Mouse (Mus musculus) bone marrow macrophage, adult 2 months (primary cell): ENCODE results near the gene Grik4.

ENCODE experiments used
- CTCF ChIP-seq: IDR thresholded peaks from 2 replicates; pipeline ENCODE4 v1.5.1; 2012; ENCODE audit warnings: low read depth, mild to moderate bottlenecking, low read length, moderate library complexity
- POLR2A ChIP-seq: IDR thresholded peaks from 2 replicates; pipeline ENCODE4 v1.6.1; 2012; ENCODE audit warnings: mild to moderate bottlenecking, low read depth, low read length, borderline replicate concordance

DNA sequence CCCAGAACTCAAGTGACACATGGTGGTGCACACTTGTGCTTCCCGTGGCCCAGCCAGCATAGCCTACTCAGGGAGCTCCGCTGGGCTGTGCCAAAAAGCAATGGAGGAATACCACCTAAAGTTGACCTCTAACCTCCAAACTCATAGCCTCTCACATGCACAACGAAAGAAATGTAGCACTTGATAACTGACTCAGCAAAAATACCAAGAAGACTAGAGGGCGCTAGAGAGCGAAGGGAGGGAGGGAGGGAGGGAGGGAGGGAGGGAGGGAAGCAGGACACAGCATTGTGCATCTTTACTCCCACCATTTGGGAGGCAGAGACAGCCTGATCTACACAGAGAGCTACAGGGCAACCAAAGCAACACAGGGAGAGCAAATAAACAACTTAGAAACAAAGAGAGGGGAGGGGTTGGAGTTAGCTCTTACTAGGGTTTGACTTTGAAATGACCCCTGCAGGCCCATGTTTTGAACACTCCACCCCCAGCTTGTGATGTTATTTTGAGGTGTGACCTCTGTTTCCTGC lies 185.5 kb downstream of the Grik4 start:
- no peak for TF ChIP-seq POLR2A
- no peak for TF ChIP-seq CTCF
